Mouse (Mus musculus) heart, embryonic 15.5 days (tissue): ENCODE measurements at regions not wholly inside any gene's neighbourhood (a gene's known extent, or its start where the extent isn't known, plus 50 kb on each side); places are given as distances from the start of the nearest gene placed in this dataset.

Experiments used
- ATAC-seq: fragments of 200-750 bp; cut with Nextera tagmentation; replicated peaks from 2 replicates; pipeline ENCODE4 v1.8.0; 2017; ENCODE audit warnings: low read depth, moderate TSS enrichment; ENCODE audit not compliant: insufficient number of reproducible peaks, insufficient read depth, low FRiP score
- H3K27ac ChIP-seq: fragments of 300-500 bp; sonication (generic); 2 replicates; pipeline ENCODE4 v1.5.1; 2015; ENCODE audit warnings: mild to moderate bottlenecking, inconsistent platforms
- H3K27me3 ChIP-seq: fragments of 300-500 bp; sonication (generic); 2 replicates; pipeline ENCODE4 v1.6.1; 2015; ENCODE audit warnings: inconsistent platforms
- H3K36me3 ChIP-seq: fragments of 300-500 bp; sonication (generic); 2 replicates; pipeline ENCODE4 v1.6.1; 2015; ENCODE audit warnings: mild to moderate bottlenecking, inconsistent platforms
- H3K4me1 ChIP-seq: fragments of 300-500 bp; sonication (generic); replicated peaks from 2 replicates; pipeline ENCODE4 v1.6.1; 2015; ENCODE audit warnings: inconsistent platforms
- H3K4me2 ChIP-seq: fragments of 300-500 bp; sonication (generic); 2 replicates; pipeline ENCODE4 v1.6.1; 2015; ENCODE audit warnings: inconsistent platforms, mild to moderate bottlenecking, moderate library complexity
- H3K4me3 ChIP-seq: fragments of 300-500 bp; sonication (generic); 2 replicates; pipeline ENCODE4 v1.5.1; 2015; ENCODE audit warnings: mild to moderate bottlenecking, inconsistent platforms
- H3K9ac ChIP-seq: fragments of 300-500 bp; sonication (generic); 2 replicates; pipeline ENCODE4 v1.6.1; 2015; ENCODE audit warnings: mild to moderate bottlenecking, inconsistent platforms
- H3K9me3 ChIP-seq: fragments of 300-500 bp; sonication (generic); replicated peaks from 2 replicates; pipeline ENCODE4 v1.6.1; 2016; ENCODE audit warnings: inconsistent platforms
- WGBS: fragments of 180-500 bp; shearing (Covaris S2); methylation state at CpG from one replicate; pipeline ENCODE4 v1.1.7; 2015; ENCODE audit warnings: mixed read lengths; 5-methylcytosine and 5-hydroxymethylcytosine counted together

- 67% methylated on average over 2 of the region's 2 CpGs for WGBS
Measured at GRCm38 (mm10) chr8:113250264-113250663, 385.1 kb upstream of the Mon1b start.

GRCm38 (mm10) chr8:113254076-113254475 lies 381.3 kb upstream of the Mon1b start:
- 65% methylated on average over 5 of the region's 5 CpGs for WGBS
- H3K4me2 ChIP-seq = no peak overlapping the region
- H3K27ac ChIP-seq = no peak overlapping the region
- H3K36me3 ChIP-seq = no peaks in the 10 kb centered on the region
- no peaks in the 10 kb centered on the region for H3K4me1 ChIP-seq
- no peak overlapping the region for H3K9ac ChIP-seq
- H3K27me3 ChIP-seq = no peaks in the 10 kb centered on the region
- no peaks in the 10 kb centered on the region for H3K9me3 ChIP-seq
- no peak for ATAC-seq
- no peak overlapping the region for H3K4me3 ChIP-seq

More at GRCm38 (mm10) chr8:113250264-113250663, 385.1 kb upstream of the Mon1b start:
- no peaks in the 10 kb centered on the region; the same call in 1 of the 2 replicates for H3K9me3 ChIP-seq
- no peaks in the 10 kb centered on the region for H3K4me1 ChIP-seq
- H3K4me2 ChIP-seq = no peak overlapping the region
- ATAC-seq = no peak
- H3K4me3 ChIP-seq = no peak overlapping the region
- H3K27ac ChIP-seq = no peak overlapping the region
- H3K9ac ChIP-seq = no peak overlapping the region
- no peaks in the 10 kb centered on the region for H3K36me3 ChIP-seq
- H3K27me3 ChIP-seq = no peaks in the 10 kb centered on the region

GRCm38 (mm10) chr8:113259477-113259876 lies 375.9 kb upstream of the Mon1b start:
- Histone ChIP-seq H3K9ac (no peak overlapping the region), H3K9me3 (no peaks in the 10 kb centered on the region), H3K4me1 (no peaks in the 10 kb centered on the region), H3K36me3 (no peaks in the 10 kb centered on the region), H3K27ac (no peak overlapping the region), H3K4me3 (no peak overlapping the region), H3K4me2 (no peak overlapping the region), H3K27me3 (no peaks in the 10 kb centered on the region)
- no peak for ATAC-seq
- 81% methylated on average over 1 of the region's 1 CpGs for WGBS

- Histone ChIP-seq H3K36me3 (no peaks in the 10 kb centered on the region), H3K4me2 (no peak overlapping the region), H3K4me1 (no peaks in the 10 kb centered on the region), H3K9me3 (no peaks in the 10 kb centered on the region), H3K27me3 (no peaks in the 10 kb centered on the region), H3K4me3 (no peak overlapping the region), H3K27ac (no peak overlapping the region), H3K9ac (no peak overlapping the region)
- WGBS = 78% methylated on average over 3 of the region's 3 CpGs
- no peak for ATAC-seq
Measured at GRCm38 (mm10) chr8:113263296-113263695, 372.1 kb upstream of the Mon1b start.

- no peak overlapping the region for H3K4me3 ChIP-seq
- no peak overlapping the region for H3K27ac ChIP-seq
- H3K4me1 ChIP-seq = no peaks in the 10 kb centered on the region
- H3K9me3 ChIP-seq = no peaks in the 10 kb centered on the region
- no peaks in the 10 kb centered on the region for H3K36me3 ChIP-seq
- no peak for ATAC-seq
- no peaks in the 10 kb centered on the region for H3K27me3 ChIP-seq
- H3K9ac ChIP-seq = no peak overlapping the region
- H3K4me2 ChIP-seq = no peak overlapping the region
- 86% methylated on average over 4 of the region's 4 CpGs for WGBS
Measured at GRCm38 (mm10) chr8:113271262-113271661, 364.1 kb upstream of the Mon1b start.

- ATAC-seq = no peak
- no peak overlapping the region for H3K4me2 ChIP-seq
- no peaks in the 10 kb centered on the region for H3K4me1 ChIP-seq
- no peaks in the 10 kb centered on the region for H3K9me3 ChIP-seq
- 86% methylated on average over 4 of the region's 4 CpGs for WGBS
- no peaks in the 10 kb centered on the region for H3K27me3 ChIP-seq
- no peak overlapping the region for H3K27ac ChIP-seq
- no peak overlapping the region for H3K4me3 ChIP-seq
- H3K9ac ChIP-seq = no peak overlapping the region
- H3K36me3 ChIP-seq = no peaks in the 10 kb centered on the region
Measured at GRCm38 (mm10) chr8:113300273-113300843, 335.0 kb upstream of the Mon1b start.

- WGBS = 78% methylated on average over 8 of the region's 8 CpGs
- Histone ChIP-seq H3K4me2 (no peak overlapping the region), H3K4me3 (no peak overlapping the region), H3K4me1 (no peaks in the 10 kb centered on the region), H3K36me3 (no peaks in the 10 kb centered on the region), H3K9ac (no peak overlapping the region), H3K27ac (no peak overlapping the region), H3K27me3 (no peaks in the 10 kb centered on the region), H3K9me3 (no peaks in the 10 kb centered on the region)
- ATAC-seq = no peak
Measured at GRCm38 (mm10) chr8:113303426-113303825, 332.0 kb upstream of the Mon1b start.

GRCm38 (mm10) chr8:113317169-113317568 lies 318.2 kb upstream of the Mon1b start:
- no peaks in the 10 kb centered on the region for H3K36me3 ChIP-seq
- H3K4me3 ChIP-seq = no peak overlapping the region
- H3K4me2 ChIP-seq = no peak overlapping the region
- WGBS = 42% methylated on average over 3 of the region's 3 CpGs
- no peaks in the 10 kb centered on the region for H3K9me3 ChIP-seq
- H3K27ac ChIP-seq = no peak overlapping the region
- H3K4me1 ChIP-seq = no peaks in the 10 kb centered on the region
- no peaks in the 10 kb centered on the region for H3K27me3 ChIP-seq
- ATAC-seq = no peak
- H3K9ac ChIP-seq = no peak overlapping the region

GRCm38 (mm10) chr8:113331576-113331975 lies 303.8 kb upstream of the Mon1b start:
- no peaks in the 10 kb centered on the region for H3K4me1 ChIP-seq
- ATAC-seq = no peak
- no peaks in the 10 kb centered on the region for H3K36me3 ChIP-seq
- 45% methylated on average over 6 of the region's 6 CpGs for WGBS
- H3K27me3 ChIP-seq = no peaks in the 10 kb centered on the region
- H3K4me2 ChIP-seq = no peak overlapping the region
- H3K9me3 ChIP-seq = no peaks in the 10 kb centered on the region
- no peak overlapping the region for H3K9ac ChIP-seq
- H3K4me3 ChIP-seq = no peak overlapping the region
- H3K27ac ChIP-seq = no peak overlapping the region

- no peak for ATAC-seq
- Histone ChIP-seq H3K4me1 (no peaks in the 10 kb centered on the region), H3K27ac (no peak overlapping the region), H3K9ac (no peak overlapping the region), H3K27me3 (no peaks in the 10 kb centered on the region), H3K4me2 (no peak overlapping the region), H3K36me3 (no peaks in the 10 kb centered on the region), H3K4me3 (no peak overlapping the region), H3K9me3 (no peaks in the 10 kb centered on the region)
- WGBS = 71% methylated on average over 10 of the region's 10 CpGs
Measured at GRCm38 (mm10) chr8:113341306-113341705, 294.1 kb upstream of the Mon1b start.

- Histone ChIP-seq H3K27me3 (no peaks in the 10 kb centered on the region), H3K4me2 (no peak overlapping the region), H3K9me3 (no peaks in the 10 kb centered on the region), H3K36me3 (no peaks in the 10 kb centered on the region), H3K27ac (no peak overlapping the region), H3K4me3 (no peak overlapping the region), H3K4me1 (no peaks in the 10 kb centered on the region), H3K9ac (no peak overlapping the region)
- 52% methylated on average over 7 of the region's 7 CpGs for WGBS
- ATAC-seq = no peak
Measured at GRCm38 (mm10) chr8:113361900-113362299, 273.5 kb upstream of the Mon1b start.

GRCm38 (mm10) chr8:113364181-113364580 lies 271.2 kb upstream of the Mon1b start:
- no peak overlapping the region for H3K27ac ChIP-seq
- H3K4me2 ChIP-seq = no peak overlapping the region
- no peaks in the 10 kb centered on the region for H3K4me1 ChIP-seq
- H3K9ac ChIP-seq = no peak overlapping the region
- no peak for ATAC-seq
- 90% methylated on average over 13 of the region's 13 CpGs for WGBS
- H3K9me3 ChIP-seq = no peaks in the 10 kb centered on the region
- H3K36me3 ChIP-seq = no peaks in the 10 kb centered on the region
- no peak overlapping the region for H3K4me3 ChIP-seq
- no peaks in the 10 kb centered on the region for H3K27me3 ChIP-seq
